26 mouse cellular contexts compared by ENCODE assay signal in genomic region chr2:25147892-25148291, GRCm38 (mm10). TPM values are rescaled to one million over a fixed set of nuclear protein-coding genes. Genes with fewer than 3 reads are reported as not detected.
A peak's percentile ranks its signal among the peaks of the same experiment; 100 is the strongest.
DNase-seq lines count a peak whose midpoint lies in the region; ATAC-seq and TF ChIP-seq lines count a peak whose summit lies in the region.
"Had no signal": no experiment of that assay in that cellular context is flagged by ENCODE, and none has a peak within 500 bp of the region (broad histone marks: within the 10 kb centered on the region; RNA-seq: fewer than 3 reads in every experiment).

No protein-coding gene starts in this region.

- H3K9me3 ChIP-seq in forebrain, embryonic 10.5 days, result no peaks in the 10 kb centered on the region
- H3K9me3 ChIP-seq in forebrain, embryonic 13.5 days (replicated peaks), result no peaks in the 10 kb centered on the region
- no peaks in the 10 kb centered on the region for H3K9me3 ChIP-seq in intestine, embryonic 16.5 days (ENCODE audit: control insufficient read depth, low read length)
- no peaks in the 10 kb centered on the region for H3K9me3 ChIP-seq in intestine, embryonic 15.5 days
- H3K9me3 ChIP-seq in stomach, postnatal 0 days (ENCODE audit: control insufficient read depth, low read length), result no peaks in the 10 kb centered on the region
- H3K9me3 ChIP-seq: embryonic facial prominence, embryonic 12.5 days; embryonic facial prominence, embryonic 15.5 days; forebrain, embryonic 12.5 days; heart, embryonic 12.5 days; heart, embryonic 15.5 days had no signal

- 0 out of 2 replicates have a peak, but pooled peaks cover 6% of the 10 kb centered on the region for H3K4me1 ChIP-seq in forebrain, embryonic 10.5 days
- H3K4me1 ChIP-seq in forebrain, embryonic 13.5 days, result no peaks in the 10 kb centered on the region
- no peaks in the 10 kb centered on the region for H3K4me1 ChIP-seq in intestine, embryonic 16.5 days (ENCODE audit: control insufficient read depth, insufficient read depth, low read length)
- no peaks in the 10 kb centered on the region for H3K4me1 ChIP-seq in intestine, embryonic 15.5 days (replicated peaks)
- H3K4me1 ChIP-seq in spleen, adult 2 months (ENCODE audit: control insufficient read depth, insufficient read depth, insufficient read length), result no peaks in the 10 kb centered on the region
- H3K4me1 ChIP-seq in stomach, postnatal 0 days (replicated peaks; ENCODE audit: control insufficient read depth, insufficient read depth), result no peaks in the 10 kb centered on the region
- H3K4me1 ChIP-seq: embryonic facial prominence, embryonic 12.5 days; embryonic facial prominence, embryonic 15.5 days; forebrain, embryonic 12.5 days had no signal

- no peaks in the 10 kb centered on the region for H3K27me3 ChIP-seq in forebrain, embryonic 10.5 days (ENCODE audit: poor library complexity, severe bottlenecking)
- H3K27me3 ChIP-seq in forebrain, embryonic 13.5 days, result no peaks in the 10 kb centered on the region
- no peaks in the 10 kb centered on the region for H3K27me3 ChIP-seq in intestine, embryonic 16.5 days (replicated peaks; ENCODE audit: control insufficient read depth, insufficient read depth, low read length)
- no peaks in the 10 kb centered on the region for H3K27me3 ChIP-seq in intestine, embryonic 15.5 days (replicated peaks)
- no peaks in the 10 kb centered on the region for H3K27me3 ChIP-seq in spleen, adult 2 months (ENCODE audit: control insufficient read depth, insufficient read depth, low read length)
- H3K27me3 ChIP-seq in stomach, postnatal 0 days (ENCODE audit: control insufficient read depth, insufficient read depth, low read length), result no peaks in the 10 kb centered on the region
- H3K27me3 ChIP-seq: embryonic facial prominence, embryonic 12.5 days; embryonic facial prominence, embryonic 15.5 days; forebrain, embryonic 12.5 days; heart, embryonic 15.5 days had no signal

- 88% methylated on average over 5 of the region's 5 CpGs for WGBS in forebrain, embryonic 10.5 days
- 87% methylated on average over 5 of the region's 5 CpGs for WGBS in forebrain, embryonic 13.5 days
- WGBS in intestine, embryonic 16.5 days, result 62% methylated on average over 5 of the region's 5 CpGs
- WGBS in intestine, embryonic 15.5 days, result 53% methylated on average over 5 of the region's 5 CpGs
- 85% methylated on average over 5 of the region's 5 CpGs for WGBS in spleen, adult 2 months
- 60% methylated on average over 5 of the region's 5 CpGs for WGBS in stomach, postnatal 0 days

- no peak overlapping the region for H3K4me3 ChIP-seq in forebrain, embryonic 10.5 days
- no peak overlapping the region for H3K4me3 ChIP-seq in forebrain, embryonic 13.5 days
- H3K4me3 ChIP-seq in intestine, embryonic 16.5 days (ENCODE audit: low read length), result no peak overlapping the region
- no peak overlapping the region for H3K4me3 ChIP-seq in intestine, embryonic 15.5 days (replicated peaks)
- no peak overlapping the region for H3K4me3 ChIP-seq in spleen, adult 2 months (ENCODE audit: extremely low read depth, insufficient read depth, insufficient read length)
- no peak overlapping the region for H3K4me3 ChIP-seq in stomach, postnatal 0 days (ENCODE audit: low read depth, low read length)
- H3K4me3 ChIP-seq: embryonic facial prominence, embryonic 12.5 days; embryonic facial prominence, embryonic 15.5 days; forebrain, embryonic 12.5 days; heart, embryonic 12.5 days; heart, embryonic 15.5 days had no signal

- peak overlapping the region; percentile 15; the same call in 1 of the 2 replicates for H3K27ac ChIP-seq in forebrain, embryonic 10.5 days
- no peak overlapping the region for H3K27ac ChIP-seq in forebrain, embryonic 13.5 days
- H3K27ac ChIP-seq in intestine, embryonic 16.5 days (ENCODE audit: low read length), result no peak overlapping the region
- H3K27ac ChIP-seq in intestine, embryonic 15.5 days, result no peak overlapping the region
- 0 out of 2 replicates have a peak overlapping the region, but pooled peaks have one; percentile 38 for H3K27ac ChIP-seq in spleen, adult 2 months (ENCODE audit: insufficient read depth, low read length)
- no peak overlapping the region for H3K27ac ChIP-seq in stomach, postnatal 0 days (replicated peaks)
- H3K27ac ChIP-seq: embryonic facial prominence, embryonic 12.5 days; embryonic facial prominence, embryonic 15.5 days; forebrain, embryonic 12.5 days; heart, embryonic 15.5 days; hindbrain, embryonic 14.5 days had no signal

- no peak overlapping the region for H3K9ac ChIP-seq in forebrain, embryonic 13.5 days
- no peak overlapping the region for H3K9ac ChIP-seq in intestine, embryonic 16.5 days (ENCODE audit: low read depth, low read length)
- no peak overlapping the region for H3K9ac ChIP-seq in intestine, embryonic 15.5 days
- H3K9ac ChIP-seq in stomach, postnatal 0 days (ENCODE audit: low read length), result no peak overlapping the region
- H3K9ac ChIP-seq: embryonic facial prominence, embryonic 12.5 days; embryonic facial prominence, embryonic 15.5 days; forebrain, embryonic 12.5 days; heart, embryonic 12.5 days; heart, embryonic 15.5 days; hindbrain, embryonic 14.5 days had no signal

- DNase-seq in forebrain, embryonic 10.5 days (ENCODE audit: extremely low spot score, low spot score), result no peak
- DNase-seq in spleen, adult 2 months (ENCODE audit: low read depth in 1 of 2, low spot score in 2 of 2), result no peak
- DNase-seq in spleen, adult 18-20 months, result no peak
- no peak for DNase-seq in stomach, postnatal 0 days (ENCODE audit: low spot score)
- DNase-seq in lung, postnatal 36 days, result no peak
- DNase-seq: adrenal gland, adult 8-10 months; adrenal gland, postnatal 25 days; cerebellum, adult 11-12 months; cerebellum, adult 9-10 months; cerebellum, postnatal 14 days; gastrocnemius, postnatal 10 days; gastrocnemius, postnatal 36 days; heart, postnatal 10 days; heart, postnatal 36 days had no signal

- ATAC-seq in forebrain, embryonic 13.5 days, result no peak
- peak; percentile 34; the same call in 1 of the 2 replicates for ATAC-seq in intestine, embryonic 16.5 days
- ATAC-seq in intestine, embryonic 15.5 days, result no peak
- ATAC-seq in stomach, postnatal 0 days (ENCODE audit: low FRiP score, low TSS enrichment), result peak; percentile 55
- ATAC-seq: activated CD4-positive, CD25-positive, alpha-beta regulatory T cell, adult 4 months; forebrain, embryonic 16.5 days had no signal

- no peak for TF ChIP-seq EP300 in stomach, postnatal 0 days (optimal IDR thresholded peaks at IDR 0.05)

- TF ChIP-seq POLR2A in spleen, adult 2 months (IDR thresholded peaks at IDR 0.05; ENCODE audit: low read depth, low read length), result no peak

- no peak overlapping the region for H3K4me2 ChIP-seq in forebrain, embryonic 13.5 days
- H3K4me2 ChIP-seq in intestine, embryonic 16.5 days (ENCODE audit: low read depth, low read length), result no peak overlapping the region
- no peak overlapping the region for H3K4me2 ChIP-seq in intestine, embryonic 15.5 days (replicated peaks)
- no peak overlapping the region for H3K4me2 ChIP-seq in stomach, postnatal 0 days (replicated peaks; ENCODE audit: low read depth)
- H3K4me2 ChIP-seq: embryonic facial prominence, embryonic 12.5 days; embryonic facial prominence, embryonic 15.5 days; forebrain, embryonic 12.5 days; heart, embryonic 12.5 days; heart, embryonic 15.5 days; hindbrain, embryonic 14.5 days had no signal

- no peaks in the 10 kb centered on the region for H3K36me3 ChIP-seq in forebrain, embryonic 10.5 days (replicated peaks)
- no peaks in the 10 kb centered on the region for H3K36me3 ChIP-seq in forebrain, embryonic 13.5 days (ENCODE audit: poor library complexity, severe bottlenecking)
- no peaks in the 10 kb centered on the region for H3K36me3 ChIP-seq in intestine, embryonic 16.5 days (ENCODE audit: control insufficient read depth, insufficient read depth, low read length)
- no peaks in the 10 kb centered on the region for H3K36me3 ChIP-seq in intestine, embryonic 15.5 days
- H3K36me3 ChIP-seq in spleen, adult 2 months (ENCODE audit: control insufficient read depth, insufficient read depth, low read length), result no peaks in the 10 kb centered on the region
- no peaks in the 10 kb centered on the region for H3K36me3 ChIP-seq in stomach, postnatal 0 days (ENCODE audit: control insufficient read depth, insufficient read depth, low read length)
- H3K36me3 ChIP-seq: embryonic facial prominence, embryonic 12.5 days; embryonic facial prominence, embryonic 15.5 days; forebrain, embryonic 12.5 days; heart, embryonic 12.5 days; heart, embryonic 15.5 days had no signal

- TF ChIP-seq CTCF in spleen, adult 2 months (IDR thresholded peaks at IDR 0.05; ENCODE audit: extremely low read depth, insufficient read depth, insufficient read length, insufficient replicate concordance), result no peak
- TF ChIP-seq CTCF in stomach, postnatal 0 days (IDR thresholded peaks at IDR 0.05; ENCODE audit: low read depth), result no peak

RNA-seq across cellular contexts. Expression of gene Nrarp, which starts 32.7 kb away (rescaled TPM):
- 37.4 and 40.7 TPM in 2 replicates for polyA plus RNA-seq in forebrain, embryonic 10.5 days (2016; fragmentation: Nextera tagmentation; extraction: Ambion mirVana)
- polyA plus RNA-seq in forebrain, embryonic 13.5 days (2015; fragmentation: Nextera tagmentation; extraction: Ambion mirVana), result 29.2 and 30.8 TPM in 2 replicates
- polyA plus RNA-seq in intestine, embryonic 16.5 days (2015; fragmentation: Nextera tagmentation; extraction: Ambion mirVana), result 11.0 and 14.4 TPM in 2 replicates
- polyA plus RNA-seq in intestine, embryonic 15.5 days (2015; fragmentation: Nextera tagmentation; extraction: Ambion mirVana), result 14.3 and 19.3 TPM in 2 replicates
- polyA plus RNA-seq in spleen, adult 2 months (2012; rRNA removed), result 8.0 and 13.8 TPM in 2 replicates
- 25.3 and 25.6 TPM in 2 replicates for polyA plus RNA-seq in stomach, postnatal 0 days (2015; fragmentation: Nextera tagmentation; extraction: Ambion mirVana)

RNA-seq across cellular contexts. Expression of gene Tor4a, which starts 48.8 kb away (rescaled TPM):
- polyA plus RNA-seq in forebrain, embryonic 10.5 days (2016; fragmentation: Nextera tagmentation; extraction: Ambion mirVana), result 1.3 and 1.5 TPM in 2 replicates
- 0.66 and 0.78 TPM in 2 replicates for polyA plus RNA-seq in forebrain, embryonic 13.5 days (2015; fragmentation: Nextera tagmentation; extraction: Ambion mirVana)
- polyA plus RNA-seq in intestine, embryonic 16.5 days (2015; fragmentation: Nextera tagmentation; extraction: Ambion mirVana), result 23.0 and 23.4 TPM in 2 replicates
- 16.4 and 18.5 TPM in 2 replicates for polyA plus RNA-seq in intestine, embryonic 15.5 days (2015; fragmentation: Nextera tagmentation; extraction: Ambion mirVana)
- polyA plus RNA-seq in spleen, adult 2 months (2012; rRNA removed), result 77.5 and 104 TPM in 2 replicates
- 13.1 and 13.7 TPM in 2 replicates for polyA plus RNA-seq in stomach, postnatal 0 days (2015; fragmentation: Nextera tagmentation; extraction: Ambion mirVana)

RNA-seq across cellular contexts. Expression of gene Noxa1, which starts 52.9 kb away (rescaled TPM):
- polyA plus RNA-seq in forebrain, embryonic 10.5 days (2016; fragmentation: Nextera tagmentation; extraction: Ambion mirVana), result 0.26 and 0.29 TPM in 2 replicates
- not detected in 2 replicates for polyA plus RNA-seq in forebrain, embryonic 13.5 days (2015; fragmentation: Nextera tagmentation; extraction: Ambion mirVana)
- 6.5 and 7.9 TPM in 2 replicates for polyA plus RNA-seq in intestine, embryonic 16.5 days (2015; fragmentation: Nextera tagmentation; extraction: Ambion mirVana)
- 5.6 and 10.0 TPM in 2 replicates for polyA plus RNA-seq in intestine, embryonic 15.5 days (2015; fragmentation: Nextera tagmentation; extraction: Ambion mirVana)
- 0.21 and 0.25 TPM in 2 replicates for polyA plus RNA-seq in spleen, adult 2 months (2012; rRNA removed)
- 4.0 and 4.4 TPM in 2 replicates for polyA plus RNA-seq in stomach, postnatal 0 days (2015; fragmentation: Nextera tagmentation; extraction: Ambion mirVana)
- polyA plus RNA-seq: embryonic facial prominence, embryonic 12.5 days; forebrain, embryonic 12.5 days; forebrain, embryonic 16.5 days; hindbrain, embryonic 11.5 days; hindbrain, embryonic 14.5 days had no signal

Comparison
In these comparisons a context has a peak if more than half of its experiments do, and no peak if none do; other contexts are left out.
1. H3K27ac ChIP-seq: peak in forebrain, embryonic 10.5 days (single experiment) and spleen, adult 2 months (single experiment); none in forebrain, embryonic 13.5 days (single experiment), intestine, embryonic 16.5 days (single experiment), intestine, embryonic 15.5 days (single experiment) and stomach, postnatal 0 days (single experiment).
2. ATAC-seq: peak in intestine, embryonic 16.5 days (single experiment) and stomach, postnatal 0 days (single experiment); none in forebrain, embryonic 13.5 days (single experiment) and intestine, embryonic 15.5 days (single experiment).